Mouse (Mus musculus) stomach, postnatal 0 days (tissue): ENCODE results near the gene Fez1.

Source experiments
- CTCF ChIP-seq: IDR thresholded peaks from 2 replicates; pipeline ENCODE4 v1.5.1; 2016; ENCODE audit warnings: antibody characterized with exemption, low read depth, mild to moderate bottlenecking, moderate library complexity
- EP300 ChIP-seq: optimal IDR thresholded peaks from 2 replicates; pipeline ENCODE3; 2016; ENCODE audit warnings: antibody characterized with exemption

DNA sequence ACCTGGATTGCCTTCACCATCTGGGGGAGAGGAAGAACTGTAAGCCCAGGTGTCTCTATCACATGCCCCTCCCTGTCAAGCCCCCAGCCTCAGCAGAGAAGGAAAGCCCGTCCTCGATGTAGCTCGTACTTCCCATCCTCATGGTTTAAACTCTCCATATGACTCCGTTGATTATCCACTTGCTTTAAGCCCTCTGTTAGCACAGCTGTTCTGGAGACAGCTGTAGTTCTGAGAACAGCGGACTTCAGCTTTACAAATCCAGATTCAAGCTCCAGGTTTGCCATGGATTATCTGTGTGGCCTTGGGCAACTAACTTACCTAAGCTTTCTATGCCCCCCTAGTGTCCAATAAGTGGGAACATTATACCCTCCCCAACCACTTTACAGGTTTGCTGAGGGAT, 102.1 kb downstream of the Fez1 start:
- TF ChIP-seq CTCF (no peak), EP300 (no peak)
